ENCODE assay signal across 11 mouse cellular contexts in genomic region chr12:108841181-108841580, GRCm38 (mm10). TPM values are rescaled to one million over a fixed set of nuclear protein-coding genes. Genes with fewer than 3 reads are reported as not detected.
A peak's percentile ranks its signal among the peaks of the same experiment; 100 is the strongest.
DNase-seq lines count a peak whose midpoint lies in the region; ATAC-seq lines count a peak whose summit lies in the region.
"Had no signal": no experiment of that assay in that cellular context is flagged by ENCODE, and none has a peak within 500 bp of the region (broad histone marks: within the 10 kb centered on the region; RNA-seq: fewer than 3 reads in every experiment).

No protein-coding gene starts in this region.

- 83% methylated on average over 6 of the region's 6 CpGs for WGBS in forebrain, embryonic 16.5 days
- 90% methylated on average over 6 of the region's 6 CpGs for WGBS in forebrain, embryonic 11.5 days
- 60% methylated on average over 6 of the region's 6 CpGs for WGBS in lung, embryonic 15.5 days
- 94% methylated on average over 6 of the region's 6 CpGs for WGBS in hindbrain, embryonic 12.5 days

- peaks cover 34% of the 10 kb centered on the region for H3K4me1 ChIP-seq in forebrain, embryonic 16.5 days (replicated peaks; ENCODE audit: control insufficient read depth, insufficient read depth, low read length)
- H3K4me1 ChIP-seq in forebrain, embryonic 11.5 days (replicated peaks; ENCODE audit: control insufficient read depth, insufficient read depth, low read length): peaks cover 16% of the 10 kb centered on the region; the same call in 1 of the 2 replicates
- peaks cover 42% of the 10 kb centered on the region for H3K4me1 ChIP-seq in lung, embryonic 15.5 days
- peaks cover 23% of the 10 kb centered on the region for H3K4me1 ChIP-seq in hindbrain, embryonic 12.5 days

- H3K27ac ChIP-seq in forebrain, embryonic 16.5 days (ENCODE audit: low read length): peak overlapping the region; percentile 33; the same call in 1 of the 2 replicates
- H3K27ac ChIP-seq in forebrain, embryonic 11.5 days (ENCODE audit: low read depth, low read length): no peak overlapping the region
- H3K27ac ChIP-seq in lung, embryonic 15.5 days: peak overlapping the region; percentile 70
- no peak overlapping the region for H3K27ac ChIP-seq in hindbrain, embryonic 12.5 days
- H3K27ac ChIP-seq: heart, embryonic 13.5 days; hindbrain, embryonic 15.5 days had no signal

- H3K9me3 ChIP-seq in forebrain, embryonic 16.5 days (ENCODE audit: control insufficient read depth, low read length): no peaks in the 10 kb centered on the region
- H3K9me3 ChIP-seq in forebrain, embryonic 11.5 days (ENCODE audit: control insufficient read depth, low read length): no peaks in the 10 kb centered on the region
- no peaks in the 10 kb centered on the region for H3K9me3 ChIP-seq in lung, embryonic 15.5 days
- H3K9me3 ChIP-seq in hindbrain, embryonic 12.5 days (replicated peaks): no peaks in the 10 kb centered on the region
- H3K9me3 ChIP-seq: heart, embryonic 13.5 days; hindbrain, embryonic 15.5 days had no signal

- no peak overlapping the region for H3K9ac ChIP-seq in forebrain, embryonic 16.5 days (replicated peaks; ENCODE audit: low read depth, low read length)
- H3K9ac ChIP-seq in forebrain, embryonic 11.5 days (ENCODE audit: low read length): no peak overlapping the region
- H3K9ac ChIP-seq in lung, embryonic 15.5 days: no peak overlapping the region
- no peak overlapping the region for H3K9ac ChIP-seq in hindbrain, embryonic 12.5 days
- H3K9ac ChIP-seq: heart, embryonic 13.5 days; hindbrain, embryonic 15.5 days had no signal

- DNase-seq in forebrain, embryonic 11.5 days (ENCODE audit: low spot score): no peak
- peak; percentile 44 for DNase-seq in urinary bladder, postnatal 25 days (ENCODE audit: low spot score)
- no peak for DNase-seq in urinary bladder, postnatal 4 days (ENCODE audit: low spot score in 2 of 2)
- DNase-seq in adrenal gland, adult 8-10 months: no peak
- DNase-seq in frontal cortex, postnatal 25 days (ENCODE audit: low spot score in 2 of 2): no peak
- DNase-seq: thymus, postnatal 4 days had no signal

- H3K4me3 ChIP-seq in forebrain, embryonic 16.5 days (replicated peaks; ENCODE audit: low read length): no peak overlapping the region
- no peak overlapping the region for H3K4me3 ChIP-seq in forebrain, embryonic 11.5 days (ENCODE audit: low read depth, low read length)
- H3K4me3 ChIP-seq in lung, embryonic 15.5 days: no peak overlapping the region
- no peak overlapping the region for H3K4me3 ChIP-seq in hindbrain, embryonic 12.5 days
- H3K4me3 ChIP-seq: heart, embryonic 13.5 days; hindbrain, embryonic 15.5 days had no signal

- no peak for ATAC-seq in forebrain, embryonic 16.5 days
- ATAC-seq in forebrain, embryonic 11.5 days (replicated peaks; ENCODE audit: low FRiP score): no peak
- peak; percentile 80 for ATAC-seq in lung, embryonic 15.5 days (ENCODE audit: borderline replicate concordance, extremely low read depth, low FRiP score, low TSS enrichment)
- no peak for ATAC-seq in hindbrain, embryonic 12.5 days (ENCODE audit: low FRiP score)

- no peak overlapping the region for H3K4me2 ChIP-seq in forebrain, embryonic 16.5 days (ENCODE audit: low read length)
- H3K4me2 ChIP-seq in forebrain, embryonic 11.5 days (ENCODE audit: low read depth, low read length, severe bottlenecking): no peak overlapping the region
- H3K4me2 ChIP-seq in lung, embryonic 15.5 days: no peak overlapping the region
- no peak overlapping the region for H3K4me2 ChIP-seq in hindbrain, embryonic 12.5 days (replicated peaks)
- H3K4me2 ChIP-seq: heart, embryonic 13.5 days; hindbrain, embryonic 15.5 days had no signal

- H3K36me3 ChIP-seq in forebrain, embryonic 16.5 days (ENCODE audit: control insufficient read depth, insufficient read depth): peaks cover 16% of the 10 kb centered on the region
- peaks cover 5% of the 10 kb centered on the region; the same call in 1 of the 2 replicates for H3K36me3 ChIP-seq in forebrain, embryonic 11.5 days (ENCODE audit: control insufficient read depth, insufficient read depth, low read length)
- H3K36me3 ChIP-seq in lung, embryonic 15.5 days: peaks cover 43% of the 10 kb centered on the region
- H3K36me3 ChIP-seq in hindbrain, embryonic 12.5 days: peaks cover 51% of the 10 kb centered on the region

- H3K27me3 ChIP-seq in forebrain, embryonic 16.5 days (replicated peaks; ENCODE audit: control insufficient read depth, insufficient read depth, low read length): no peaks in the 10 kb centered on the region
- H3K27me3 ChIP-seq in forebrain, embryonic 11.5 days (ENCODE audit: control insufficient read depth, insufficient read depth, low read length): no peaks in the 10 kb centered on the region
- H3K27me3 ChIP-seq in lung, embryonic 15.5 days: no peaks in the 10 kb centered on the region
- H3K27me3 ChIP-seq in hindbrain, embryonic 12.5 days: no peaks in the 10 kb centered on the region
- H3K27me3 ChIP-seq: heart, embryonic 13.5 days; hindbrain, embryonic 15.5 days had no signal

RNA-seq across cellular contexts. Expression of gene Slc25a47, which starts 5.3 kb away (rescaled TPM):
- polyA plus RNA-seq in forebrain, embryonic 16.5 days (2015; fragmentation: Nextera tagmentation; extraction: Ambion mirVana): 13.5 and 19.1 TPM in 2 replicates
- 10.0 and 12.2 TPM in 2 replicates for polyA plus RNA-seq in forebrain, embryonic 11.5 days (2014; fragmentation: Nextera tagmentation; extraction: Ambion mirVana)
- 9.7 and 10.1 TPM in 2 replicates for polyA plus RNA-seq in lung, embryonic 15.5 days (2015; fragmentation: Nextera tagmentation; extraction: Ambion mirVana)
- polyA plus RNA-seq in hindbrain, embryonic 12.5 days (2016; fragmentation: Nextera tagmentation; extraction: Ambion mirVana): 10.3 and 11.1 TPM in 2 replicates
- 10 to 100 TPM; 10.2 to 14.0 (median 12.2) TPM for total RNA-seq in adrenal gland, adult 8-10 months (2022)

RNA-seq across cellular contexts. Expression of gene Slc25a29, which starts 5.5 kb away (rescaled TPM):
- polyA plus RNA-seq in forebrain, embryonic 16.5 days (2015; fragmentation: Nextera tagmentation; extraction: Ambion mirVana): 27.6 and 28.6 TPM in 2 replicates
- 13.8 and 14.6 TPM in 2 replicates for polyA plus RNA-seq in forebrain, embryonic 11.5 days (2014; fragmentation: Nextera tagmentation; extraction: Ambion mirVana)
- polyA plus RNA-seq in lung, embryonic 15.5 days (2015; fragmentation: Nextera tagmentation; extraction: Ambion mirVana): 8.0 and 8.6 TPM in 2 replicates
- 13.7 and 15.1 TPM in 2 replicates for polyA plus RNA-seq in hindbrain, embryonic 12.5 days (2016; fragmentation: Nextera tagmentation; extraction: Ambion mirVana)
- 10 to 100 TPM; 19.8 to 29.4 (median 23.8) TPM for total RNA-seq in adrenal gland, adult 8-10 months (2022)

RNA-seq across cellular contexts. Expression of gene Yy1, which starts 48.4 kb away (rescaled TPM):
- polyA plus RNA-seq in forebrain, embryonic 16.5 days (2015; fragmentation: Nextera tagmentation; extraction: Ambion mirVana): 14.0 and 15.3 TPM in 2 replicates
- 20.8 and 22.1 TPM in 2 replicates for polyA plus RNA-seq in forebrain, embryonic 11.5 days (2014; fragmentation: Nextera tagmentation; extraction: Ambion mirVana)
- polyA plus RNA-seq in lung, embryonic 15.5 days (2015; fragmentation: Nextera tagmentation; extraction: Ambion mirVana): 19.3 and 21.6 TPM in 2 replicates
- polyA plus RNA-seq in hindbrain, embryonic 12.5 days (2016; fragmentation: Nextera tagmentation; extraction: Ambion mirVana): 16.2 and 18.3 TPM in 2 replicates
- total RNA-seq in adrenal gland, adult 8-10 months (2022): 10 to 100 TPM; 65.4 to 76.7 (median 70.7) TPM

RNA-seq across cellular contexts. Expression of gene Wdr25, which starts 52.2 kb away (rescaled TPM):
- polyA plus RNA-seq in forebrain, embryonic 16.5 days (2015; fragmentation: Nextera tagmentation; extraction: Ambion mirVana): 8.6 and 9.1 TPM in 2 replicates
- 5.7 and 7.2 TPM in 2 replicates for polyA plus RNA-seq in forebrain, embryonic 11.5 days (2014; fragmentation: Nextera tagmentation; extraction: Ambion mirVana)
- 9.8 and 9.9 TPM in 2 replicates for polyA plus RNA-seq in lung, embryonic 15.5 days (2015; fragmentation: Nextera tagmentation; extraction: Ambion mirVana)
- polyA plus RNA-seq in hindbrain, embryonic 12.5 days (2016; fragmentation: Nextera tagmentation; extraction: Ambion mirVana): 8.1 and 9.7 TPM in 2 replicates
- total RNA-seq in adrenal gland, adult 8-10 months (2022): 1 to 10 TPM; 8.1 to 9.6 (median 8.4) TPM

RNA-seq across cellular contexts. Expression of gene Wars, which starts 52.8 kb away (rescaled TPM):
- polyA plus RNA-seq in forebrain, embryonic 16.5 days (2015; fragmentation: Nextera tagmentation; extraction: Ambion mirVana): 113 and 114 TPM in 2 replicates
- polyA plus RNA-seq in forebrain, embryonic 11.5 days (2014; fragmentation: Nextera tagmentation; extraction: Ambion mirVana): 140 and 142 TPM in 2 replicates
- 80.8 and 84.0 TPM in 2 replicates for polyA plus RNA-seq in lung, embryonic 15.5 days (2015; fragmentation: Nextera tagmentation; extraction: Ambion mirVana)
- polyA plus RNA-seq in hindbrain, embryonic 12.5 days (2016; fragmentation: Nextera tagmentation; extraction: Ambion mirVana): 111 and 113 TPM in 2 replicates
- 10 to 100 TPM; 63.1 to 70.0 (median 66.8) TPM for total RNA-seq in adrenal gland, adult 8-10 months (2022)

Comparison
In these comparisons a context has a peak if more than half of its experiments do, and no peak if none do; other contexts are left out.
1. H3K27ac ChIP-seq: peak in forebrain, embryonic 16.5 days (single experiment) and lung, embryonic 15.5 days (single experiment); none in forebrain, embryonic 11.5 days (single experiment) and hindbrain, embryonic 12.5 days (single experiment).